Mouse (Mus musculus) cerebellum, adult 9-10 months (tissue): ENCODE measurements around the gene Dbx2.

ENCODE experiments used
- DNase-seq: peaks from one replicate; pipeline ENCODE4 v3.0.0; 2022

Dbx2 gene

DNA sequence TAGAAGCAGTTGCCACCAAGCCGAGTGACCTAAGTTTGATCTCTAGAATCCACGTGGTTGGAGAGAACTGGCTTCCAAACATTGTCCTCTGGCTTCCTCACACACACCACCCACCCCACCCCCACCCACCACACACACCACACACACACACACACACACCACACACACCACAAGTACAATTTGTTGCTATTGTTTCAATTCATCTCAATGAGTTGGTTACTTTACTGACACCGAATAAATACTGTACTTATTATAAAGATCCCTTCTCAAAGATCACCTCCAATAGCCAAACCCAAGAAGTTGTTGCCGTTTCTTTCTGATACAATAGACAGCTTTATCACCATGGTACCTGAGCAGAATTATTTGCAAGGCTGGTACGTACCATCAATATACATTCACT lies at the start of gene Dbx2:
Gene Dbx2 (minus strand): TSS at position 101 of the 400 bp plus-strand sequence.
- DNase-seq: no peak

DNA sequence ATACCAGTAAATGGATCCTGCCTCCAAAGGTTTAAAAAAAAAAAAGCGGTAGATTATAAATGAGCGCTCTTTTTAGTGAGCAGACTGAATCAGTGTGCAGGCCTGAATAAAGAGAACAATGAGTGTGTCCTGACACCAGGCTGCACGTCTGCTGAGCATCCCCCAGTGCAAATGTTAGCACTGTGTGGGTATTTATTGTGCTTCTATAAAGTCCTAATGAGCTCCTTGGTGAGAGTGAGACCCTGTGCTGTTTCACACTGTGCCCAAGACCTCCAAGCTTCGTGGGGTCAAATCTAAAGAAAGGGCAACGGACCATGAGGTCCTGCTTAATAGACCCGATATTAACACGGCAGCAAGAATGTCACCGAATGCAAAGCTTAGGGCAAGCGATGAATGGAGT lies 46.4 kb upstream of the Dbx2 start:
- DNase-seq: no peak

DNA sequence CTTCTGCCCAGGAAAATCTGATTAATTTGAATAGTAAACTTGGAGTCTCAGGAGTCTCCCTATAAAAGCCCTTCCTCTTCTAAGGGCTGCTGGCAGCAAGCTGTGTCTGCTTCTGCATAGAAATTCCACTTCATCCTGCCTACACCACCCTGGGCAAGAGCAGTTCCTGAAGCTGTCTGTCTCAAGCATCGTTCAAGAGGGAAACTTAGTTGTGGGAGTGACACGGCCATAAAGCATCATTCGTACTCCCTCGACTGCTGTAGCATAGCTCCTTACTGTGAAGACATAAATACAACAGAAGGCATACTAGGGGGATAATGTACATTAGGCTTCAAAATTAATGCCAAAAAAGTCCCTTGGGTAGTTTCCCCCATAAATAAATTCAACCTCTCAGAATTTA lies 45.8 kb upstream of the Dbx2 start:
- DNase-seq: no peak

DNA sequence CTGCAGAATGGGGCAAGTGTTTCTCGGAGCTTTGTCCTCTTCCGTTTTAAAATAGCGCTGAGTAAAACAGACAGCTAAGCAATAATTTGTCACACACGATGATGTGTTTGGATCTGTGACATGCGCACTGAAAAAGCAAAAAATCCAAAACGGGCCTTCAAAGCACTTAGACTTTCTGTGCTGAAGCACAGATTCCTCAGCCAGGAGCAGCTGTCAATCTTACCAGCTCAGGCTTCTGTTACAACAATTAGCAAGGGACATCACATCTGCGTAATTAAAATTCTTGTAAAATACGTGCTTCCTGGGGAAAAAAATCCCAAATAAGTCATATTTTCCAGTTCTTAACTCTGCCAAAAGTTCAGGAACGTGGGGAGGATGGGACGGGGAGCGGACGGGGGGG lies 43.6 kb upstream of the Dbx2 start:
- no peak for DNase-seq

DNA sequence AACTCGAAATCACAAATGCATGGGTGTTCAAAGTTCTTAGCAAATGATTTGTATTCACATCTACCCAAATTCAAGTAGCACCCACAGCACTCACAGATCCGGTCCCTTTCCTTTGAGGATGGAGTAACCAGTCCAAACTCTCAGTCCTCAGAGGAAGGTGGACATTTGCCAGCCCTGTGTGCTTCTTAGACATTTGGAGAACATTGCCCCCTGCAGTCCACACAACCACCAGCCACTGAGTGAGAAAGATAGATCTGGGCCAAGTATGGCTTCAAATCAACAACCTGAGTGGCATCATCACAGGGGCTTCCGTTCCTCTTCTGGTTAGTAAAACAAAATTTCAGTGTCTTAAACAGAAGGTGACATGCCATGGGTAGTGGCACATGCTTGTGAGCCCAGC lies 38.0 kb upstream of the Dbx2 start:
- peak; percentile 4 for DNase-seq

GRCm38 (mm10) chr15:95691594-95691993 lies 35.8 kb upstream of the Dbx2 start:
- DNase-seq: no peak

DNA sequence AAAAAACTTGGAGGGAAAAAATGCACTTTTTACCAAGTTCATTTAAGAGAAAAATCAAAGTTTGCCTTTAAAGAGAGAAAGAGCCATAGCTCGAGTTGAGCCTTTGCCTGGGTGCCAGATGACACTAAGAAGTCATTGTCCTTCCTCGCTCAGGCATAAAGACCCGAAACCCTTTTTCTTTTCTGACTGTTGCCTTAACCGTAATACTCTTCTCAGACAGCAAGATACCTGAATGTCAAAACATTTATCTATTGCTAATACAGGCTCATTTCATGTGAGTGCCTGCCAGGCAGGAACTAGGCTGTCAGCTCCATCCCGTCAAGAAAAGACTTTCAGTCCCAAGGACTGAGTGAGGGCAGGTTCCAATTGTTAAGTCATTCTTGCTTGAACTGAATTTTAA lies 35.4 kb upstream of the Dbx2 start:
- DNase-seq: no peak

GRCm38 (mm10) chr15:95682620-95683019 lies 26.9 kb upstream of the Dbx2 start:
- DNase-seq: no peak

- no peak for DNase-seq
Measured at GRCm38 (mm10) chr15:95675645-95676044, 19.9 kb upstream of the Dbx2 start.

GRCm38 (mm10) chr15:95675176-95675575 lies 19.4 kb upstream of the Dbx2 start:
- no peak for DNase-seq

GRCm38 (mm10) chr15:95667209-95667608 lies 11.4 kb upstream of the Dbx2 start:
- peak; percentile 49 for DNase-seq

- no peak for DNase-seq
Measured at GRCm38 (mm10) chr15:95665002-95665401, 9.2 kb upstream of the Dbx2 start.

DNA sequence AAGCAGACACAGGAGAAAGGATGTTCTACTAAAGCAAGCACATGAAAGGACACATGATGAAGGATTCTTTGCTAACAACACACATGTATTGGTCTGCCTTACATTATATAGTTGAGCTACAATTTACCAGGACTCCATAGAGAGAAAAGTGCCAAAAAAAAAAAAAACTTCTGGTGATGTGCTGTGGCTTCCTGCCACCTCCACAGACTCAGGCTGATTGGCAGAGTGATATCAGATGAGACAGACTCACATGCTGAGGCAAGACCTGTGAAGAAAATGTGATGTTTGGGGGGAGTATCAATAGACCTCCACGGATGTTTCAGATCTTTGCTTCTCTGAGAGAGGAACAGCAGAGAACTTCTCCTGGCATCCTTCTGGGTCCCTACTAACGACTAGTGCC lies 6.0 kb upstream of the Dbx2 start:
- DNase-seq: no peak

DNA sequence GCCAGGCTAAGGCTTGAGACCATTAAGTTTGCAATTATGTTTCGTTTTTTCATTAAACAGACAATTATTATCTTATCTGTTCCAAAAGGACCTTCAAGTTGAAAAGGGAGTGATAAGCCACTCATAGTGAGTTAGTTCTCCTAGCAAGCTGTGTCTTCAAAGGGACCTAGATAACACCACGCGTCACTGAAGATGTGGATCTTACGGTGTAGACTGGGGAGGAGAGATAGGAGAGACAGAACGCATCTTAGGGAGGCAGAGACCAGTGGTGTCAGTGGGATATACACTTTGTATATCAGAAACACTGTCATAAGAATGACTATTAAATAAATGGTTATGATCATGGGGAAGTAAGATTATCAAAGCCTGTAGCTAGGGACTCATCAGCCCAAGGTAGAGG lies 4.6 kb upstream of the Dbx2 start:
- no peak for DNase-seq

DNA sequence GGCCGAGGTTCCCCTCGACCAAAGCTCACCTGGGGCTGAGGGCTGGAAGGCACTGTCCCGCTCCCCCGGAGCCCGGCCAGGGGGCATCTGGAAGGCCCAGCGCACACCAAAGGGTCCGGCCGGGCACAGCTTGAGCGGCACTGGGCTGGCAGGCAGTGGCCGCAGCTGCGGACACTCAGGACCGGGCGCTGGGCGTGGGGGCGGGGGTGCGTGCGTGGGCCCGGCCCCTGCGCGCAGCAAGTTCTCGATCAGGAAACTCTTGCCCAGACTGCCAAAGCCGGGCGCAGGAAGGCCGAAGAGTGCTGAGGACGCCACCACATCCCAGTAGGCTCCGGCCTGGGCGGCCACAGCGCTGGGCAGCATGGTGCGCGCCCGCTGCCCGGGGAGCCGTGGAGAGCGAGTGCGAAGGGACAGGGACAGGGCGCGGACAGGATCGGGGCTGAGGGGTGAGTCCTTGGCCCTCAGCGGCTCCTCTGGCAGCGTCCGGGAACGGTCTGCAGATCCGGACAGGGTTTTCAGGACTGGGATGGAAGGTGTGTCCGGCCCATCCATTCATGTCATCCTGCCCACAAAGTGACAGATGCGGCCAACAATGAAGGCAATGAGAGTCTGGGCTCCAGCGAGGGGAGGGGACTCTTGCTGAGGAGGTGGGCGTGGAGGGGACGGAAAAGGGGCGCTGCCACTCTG lies 1.4 kb downstream of the Dbx2 start:
- no peak for DNase-seq

DNA sequence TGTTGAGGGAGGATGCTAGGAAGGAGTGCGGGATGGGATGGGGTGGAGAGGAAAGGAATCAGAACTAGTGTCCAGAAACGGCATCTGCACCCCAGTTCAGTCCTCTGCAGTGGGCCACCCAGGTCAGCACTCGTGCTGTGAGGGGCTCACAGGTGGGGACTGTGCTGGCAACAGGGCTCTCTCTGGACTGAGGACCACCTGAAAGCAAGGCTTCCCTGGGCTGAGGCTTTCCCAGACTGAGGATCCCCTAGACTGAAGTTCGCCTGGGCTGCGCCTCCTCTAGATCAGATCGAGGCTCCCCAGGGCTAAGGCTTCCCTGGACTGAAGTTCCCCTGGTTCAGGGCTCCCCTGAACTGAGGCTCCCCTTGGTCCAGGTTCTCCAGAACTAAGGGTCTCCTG lies 1.9 kb downstream of the Dbx2 start:
- no peak for DNase-seq

- DNase-seq: no peak
Measured at GRCm38 (mm10) chr15:95652898-95653707, 2.7 kb downstream of the Dbx2 start.

DNA sequence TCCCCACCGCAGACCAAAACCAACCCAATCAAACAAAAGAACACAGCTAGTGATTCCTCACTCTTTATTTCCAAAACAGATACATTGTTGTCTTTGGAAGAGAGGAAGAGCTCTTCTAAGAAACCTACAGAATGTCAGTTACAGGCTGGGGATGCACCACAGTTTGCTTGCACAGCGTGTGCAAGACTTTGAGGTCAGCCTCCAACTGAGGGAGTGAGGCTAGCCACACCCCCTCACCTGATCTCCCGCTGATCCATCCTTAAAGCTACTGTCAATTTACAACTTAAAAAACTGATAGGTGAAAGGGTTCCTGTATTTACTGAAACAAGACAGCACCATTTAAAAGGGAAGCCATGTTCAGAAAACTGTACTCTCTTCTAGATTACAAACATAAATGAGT lies 3.9 kb downstream of the Dbx2 start:
- DNase-seq: no peak

- no peak for DNase-seq
Measured at GRCm38 (mm10) chr15:95643505-95644029, 12.2 kb downstream of the Dbx2 start.

GRCm38 (mm10) chr15:95640347-95640746 lies 15.4 kb downstream of the Dbx2 start:
- no peak for DNase-seq

GRCm38 (mm10) chr15:95639829-95640134 lies 16.0 kb downstream of the Dbx2 start:
- no peak for DNase-seq

DNA sequence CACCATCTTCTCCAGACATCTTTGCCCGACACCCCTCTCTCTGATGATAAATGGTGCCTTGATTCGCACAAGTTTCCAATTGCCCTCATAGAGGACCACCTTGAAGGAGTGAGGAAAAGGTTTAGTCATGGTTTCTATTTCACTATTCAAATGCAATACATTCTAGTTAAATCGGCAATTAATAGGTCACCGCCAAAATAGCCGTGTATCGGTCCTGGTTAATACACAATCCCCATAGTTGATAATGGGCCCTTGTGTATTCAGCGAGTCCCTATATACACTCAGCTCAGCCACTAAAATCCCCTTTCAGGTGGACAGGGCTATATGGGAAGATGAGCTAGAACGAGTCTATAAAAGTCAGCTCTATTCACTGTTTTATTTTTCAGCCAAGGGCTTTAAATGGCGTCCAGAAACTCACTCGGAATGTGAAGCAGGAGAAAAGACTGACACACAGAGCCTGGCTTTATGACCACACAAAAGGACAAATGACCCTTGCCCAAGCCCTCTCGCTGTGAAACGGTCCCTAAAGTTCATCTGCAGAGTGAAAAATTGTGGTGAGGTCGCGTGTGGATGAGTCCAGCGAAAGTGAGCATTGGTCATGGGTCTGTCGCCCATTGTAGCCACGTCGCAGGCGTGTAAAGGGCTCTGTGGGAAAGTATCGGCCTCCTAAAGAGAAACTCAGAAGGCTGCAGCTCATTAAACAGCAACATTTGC lies 16.5 kb downstream of the Dbx2 start:
- no peak for DNase-seq

- DNase-seq: no peak
Measured at GRCm38 (mm10) chr15:95624396-95624795, 31.4 kb downstream of the Dbx2 start.

DNA sequence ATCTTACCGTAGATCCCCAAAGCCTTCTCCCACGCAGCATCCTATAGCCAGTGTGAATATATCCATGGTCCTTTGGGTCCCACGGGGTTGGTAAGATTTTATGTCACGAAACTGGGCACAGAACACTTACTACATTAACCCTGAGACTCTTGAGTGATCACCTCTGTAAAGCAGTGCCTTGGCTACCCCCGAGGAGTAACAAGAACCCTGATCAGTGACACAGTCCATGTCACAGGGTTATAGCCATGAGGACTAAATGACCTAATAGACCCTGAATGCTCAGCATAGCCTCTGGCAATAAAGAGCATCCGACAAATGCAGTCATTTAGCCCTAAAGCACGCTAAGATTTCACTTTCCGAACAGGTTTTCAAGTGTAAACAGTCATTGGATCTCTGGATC lies 33.0 kb downstream of the Dbx2 start:
- DNase-seq: no peak
